Mouse (Mus musculus) left cerebral cortex, postnatal 14 days (tissue): ENCODE measurements at regions not wholly inside any gene's neighbourhood (a gene's known extent, or its start where the extent isn't known, plus 50 kb on each side); places are given as distances from the start of the nearest gene placed in this dataset.

ENCODE experiments used
- DNase-seq, 2 experiments: peaks; one replicate each; pipeline ENCODE4 v3.0.0; 2021 to 2022; ENCODE audit warnings: low spot score in 2 of 2, mixed read lengths in 1 of 2
- intact Hi-C: fragments of 180-260 bp; cut with DNase I; formaldehyde crosslinking; loops from one replicate; pipeline ENCODE4 v1.15.1; 2025

DNA sequence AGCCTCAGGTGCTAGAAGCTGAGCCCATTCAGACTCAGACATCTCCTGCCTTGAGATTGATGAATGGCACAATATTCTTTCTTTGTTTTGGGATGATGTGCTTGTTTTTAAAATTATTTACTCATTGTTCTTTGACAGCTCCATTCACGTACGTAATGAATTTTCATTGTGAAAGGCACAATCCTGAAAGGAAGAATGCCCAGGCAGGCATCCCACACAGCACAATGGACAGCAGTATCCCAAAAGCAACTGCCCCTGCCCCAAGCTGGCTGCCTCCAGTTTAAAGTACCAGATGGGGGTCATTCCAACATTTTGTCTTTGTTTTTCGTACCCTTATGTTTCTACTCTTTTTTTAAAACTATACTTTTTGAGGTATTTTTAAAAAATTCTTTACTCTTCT, 210.9 kb upstream of the St8sia2 start:
- intact Hi-C loops, result no loop called here
- no peak for DNase-seq

DNA sequence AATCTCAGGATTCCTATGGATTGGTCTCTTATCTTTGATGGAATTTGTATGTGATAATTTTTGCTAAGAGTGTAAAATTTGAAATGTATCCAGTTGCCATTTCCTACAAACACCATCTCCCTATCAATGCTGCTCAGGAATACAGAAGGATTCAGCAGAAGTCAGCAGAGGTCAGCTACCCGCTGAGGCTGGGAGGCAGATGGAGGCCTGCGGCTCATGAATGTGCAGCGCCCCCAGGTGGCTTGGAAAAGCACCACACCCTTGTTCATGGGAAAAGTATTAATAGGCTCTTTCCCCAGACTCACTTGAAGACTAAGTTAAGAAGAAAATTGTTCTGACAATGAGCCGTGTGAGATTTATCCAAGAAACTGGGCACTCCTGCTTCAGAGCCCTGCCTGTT, 187.2 kb upstream of the St8sia2 start:
- DNase-seq, result peak in 1 of 2 experiments; percentile 9
- intact Hi-C loops, result no loop called here

DNA sequence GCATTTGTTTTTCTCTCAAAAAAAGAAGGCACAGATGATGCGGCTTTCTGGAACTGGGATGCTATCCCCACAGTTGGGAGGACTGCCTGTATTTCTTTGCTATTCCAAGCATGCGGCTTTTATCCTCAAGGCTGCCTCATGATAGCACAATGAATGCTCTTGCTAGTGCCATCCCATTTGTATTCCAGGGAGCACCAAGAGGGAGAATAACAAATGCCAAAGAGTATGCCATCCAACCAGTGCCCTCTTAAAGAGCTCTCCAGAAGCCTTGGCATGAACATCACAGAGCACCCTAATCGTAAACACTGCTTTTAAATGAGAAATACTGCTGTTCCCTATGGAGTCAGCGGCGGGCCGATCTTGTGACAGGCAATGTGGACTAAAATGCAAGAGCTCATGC, 185.3 kb upstream of the St8sia2 start:
- intact Hi-C loops, result no loop called here
- DNase-seq, result peak in 1 of 2 experiments; percentile 26

DNA sequence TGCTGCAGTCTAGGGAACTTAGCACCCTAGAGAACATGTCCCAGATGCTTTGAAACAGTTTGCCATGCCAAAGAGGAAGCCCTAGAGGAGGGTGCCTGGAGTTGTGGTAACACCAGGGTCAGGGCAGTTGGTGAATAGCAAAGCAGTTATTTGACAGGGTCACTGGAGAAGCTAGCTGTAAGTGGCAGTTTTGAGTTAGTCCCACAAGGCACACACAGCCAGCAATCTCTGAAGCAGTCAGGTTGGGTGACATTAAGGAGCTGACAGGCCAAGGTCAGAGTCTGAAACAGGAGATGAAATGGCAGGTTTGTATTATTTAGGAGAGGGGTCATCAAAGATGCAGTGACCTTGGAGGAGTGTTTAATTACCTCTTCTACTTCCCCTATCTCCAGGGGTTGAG, 171.2 kb upstream of the St8sia2 start:
- intact Hi-C loops, result loop anchor here (10.0 kb wide), 1 partner anchor 60 kb away; no protein-coding TSS in a partner anchor
- no peak for DNase-seq

DNA sequence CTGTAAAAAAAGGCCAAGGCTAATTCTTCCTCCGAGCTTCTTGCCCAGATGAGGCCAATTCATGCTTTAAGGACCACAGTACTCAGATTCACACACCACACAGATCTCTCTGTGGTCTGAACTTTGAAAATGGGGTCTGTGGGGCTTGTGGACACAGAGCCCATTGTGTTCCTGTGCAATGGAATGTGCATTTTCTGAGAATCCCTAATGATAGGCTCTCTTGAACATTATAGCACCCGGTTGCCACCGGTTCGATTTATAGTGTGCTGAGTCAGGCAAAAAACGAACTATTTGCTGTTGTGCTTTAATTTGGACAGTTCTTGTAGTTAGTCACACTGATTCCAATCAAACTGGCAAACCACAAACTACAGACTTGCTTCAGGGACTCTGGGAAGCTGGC, 160.7 kb upstream of the St8sia2 start:
- DNase-seq, result no peak
- intact Hi-C loops, result no loop called here

GRCm38 (mm10) chr7:74173230-74173612, 159.7 kb upstream of the St8sia2 start:
- intact Hi-C loops, result no loop called here
- DNase-seq, result no peak

GRCm38 (mm10) chr7:74172504-74173229, 159.2 kb upstream of the St8sia2 start:
- intact Hi-C loops, result no loop called here
- DNase-seq, result no peak

DNA sequence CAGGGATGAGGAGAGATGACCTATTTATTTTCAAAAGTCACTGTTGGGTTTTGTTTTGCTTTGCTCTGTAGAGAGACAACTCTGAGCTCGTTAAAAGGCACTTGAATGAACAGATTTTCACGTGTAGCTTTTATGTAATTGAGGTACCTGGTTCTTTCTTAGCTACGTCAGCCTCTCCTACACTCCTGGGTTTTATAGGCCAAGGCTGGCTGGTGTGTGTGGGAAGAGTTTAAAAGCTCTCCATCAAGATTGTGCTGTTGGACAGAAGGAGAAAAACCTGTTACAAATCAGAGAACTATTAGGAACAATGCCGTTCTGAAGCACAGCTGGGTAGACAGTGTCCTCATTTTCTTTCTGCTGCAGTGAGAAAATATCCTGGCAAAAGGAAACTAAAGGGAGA, 138.1 kb upstream of the St8sia2 start:
- intact Hi-C loops, result no loop called here
- DNase-seq, result no peak

DNA sequence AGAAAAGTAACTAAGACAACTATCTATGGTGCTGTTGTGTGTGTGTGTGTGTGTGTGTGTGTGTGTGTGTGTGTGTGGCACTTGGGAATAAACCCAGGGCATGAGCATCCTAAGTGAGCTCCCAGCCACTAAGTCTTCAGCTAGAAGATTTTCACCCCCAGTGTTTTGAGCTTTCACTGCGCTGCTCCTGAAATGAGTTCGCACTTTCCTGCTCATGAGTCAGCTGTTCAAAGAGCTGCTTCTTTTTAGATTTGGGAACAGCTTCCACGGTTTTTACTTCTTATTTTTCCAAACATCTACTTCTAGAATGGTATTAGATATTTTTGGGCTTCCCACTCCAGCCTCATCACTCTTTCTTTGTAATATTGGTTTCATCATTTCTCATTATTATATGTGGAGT, 129.7 kb upstream of the St8sia2 start:
- intact Hi-C loops, result no loop called here
- peak in 1 of 2 experiments; percentile 6 for DNase-seq

- intact Hi-C loops, result no loop called here
These were observed 124.7 kb upstream of the St8sia2 start for GRCm38 (mm10) chr7:74138169-74138568.

GRCm38 (mm10) chr7:74130206-74130836, 116.8 kb upstream of the St8sia2 start:
- DNase-seq, result peak; percentile 34 to 60
- intact Hi-C loops, result no loop called here

More at GRCm38 (mm10) chr7:74138169-74138568, 124.7 kb upstream of the St8sia2 start:
- DNase-seq, result no peak

GRCm38 (mm10) chr7:74112071-74112470, 98.6 kb upstream of the St8sia2 start:
- intact Hi-C loops, result no loop called here

GRCm38 (mm10) chr7:74108347-74108746, 94.9 kb upstream of the St8sia2 start:
- intact Hi-C loops, result no loop called here
- peak; percentile 20 to 30 for DNase-seq

More at GRCm38 (mm10) chr7:74112071-74112470, 98.6 kb upstream of the St8sia2 start:
- no peak for DNase-seq

DNA sequence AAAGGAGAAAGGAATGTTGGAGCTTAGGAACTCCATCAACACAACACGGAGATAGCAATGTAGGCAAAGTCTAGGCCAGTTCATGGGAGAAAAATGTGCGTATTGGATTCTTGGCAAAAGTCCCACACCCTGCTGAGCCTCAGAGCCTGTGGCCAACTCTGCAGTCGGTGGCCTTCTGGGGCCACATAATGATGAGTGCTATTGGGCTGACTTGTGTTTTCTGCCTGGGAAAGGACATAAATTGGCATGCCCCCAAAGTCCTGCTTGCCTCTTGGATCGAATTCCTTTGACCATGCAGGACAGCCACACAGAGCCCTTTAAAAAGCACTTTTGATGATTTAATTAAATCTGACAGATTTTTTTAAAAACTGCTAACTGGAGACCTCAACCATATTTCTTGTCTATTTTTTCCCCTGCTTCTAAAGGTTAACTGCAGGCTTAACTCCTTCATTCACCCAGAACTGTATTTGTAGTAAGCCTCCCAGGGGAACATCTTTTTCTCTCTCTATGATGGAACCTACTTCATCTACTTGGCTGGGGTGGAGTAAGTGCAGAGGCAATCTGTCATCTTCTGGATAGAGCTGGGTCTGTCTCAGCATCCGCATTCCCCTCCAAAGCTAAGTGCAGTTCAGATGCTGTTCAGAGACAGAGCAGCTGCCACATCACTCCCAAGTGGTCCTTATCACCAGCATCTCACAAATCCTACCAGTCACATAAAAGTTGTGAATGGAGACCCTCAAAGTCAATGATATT, 93.9 kb upstream of the St8sia2 start:
- peak in 1 of 2 experiments; percentile 7 for DNase-seq
- intact Hi-C loops, result no loop called here

DNA sequence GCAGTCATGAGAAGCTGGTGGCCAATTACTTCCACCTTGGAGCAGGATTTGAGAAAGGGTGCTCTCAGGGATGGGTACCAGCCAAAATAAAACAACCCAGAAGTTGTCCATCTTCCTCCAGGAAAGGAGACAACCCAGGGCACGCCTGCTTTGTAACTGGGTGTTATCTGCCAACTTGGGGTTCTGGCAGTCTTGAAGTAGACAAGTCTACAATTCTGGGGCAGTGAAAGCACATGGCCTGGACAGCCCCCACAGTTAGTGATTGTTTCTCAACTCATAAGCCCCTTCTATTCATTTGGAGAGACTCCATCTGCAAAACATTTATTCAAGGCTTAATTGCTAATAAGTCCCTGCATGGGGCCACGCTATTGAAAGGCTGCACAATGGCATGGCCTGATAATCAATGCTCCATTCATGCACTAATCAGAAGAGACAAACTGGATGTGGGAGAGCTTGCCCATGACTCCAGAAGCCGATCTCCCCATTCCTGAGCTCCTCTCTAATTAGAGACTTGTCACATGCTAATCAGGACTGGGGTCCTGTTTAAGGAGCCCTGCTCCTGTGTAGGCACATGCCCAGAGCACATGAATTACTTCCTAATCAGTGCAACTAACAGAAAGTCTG, 78.0 kb upstream of the St8sia2 start:
- intact Hi-C loops, result no loop called here
- DNase-seq, result no peak

DNA sequence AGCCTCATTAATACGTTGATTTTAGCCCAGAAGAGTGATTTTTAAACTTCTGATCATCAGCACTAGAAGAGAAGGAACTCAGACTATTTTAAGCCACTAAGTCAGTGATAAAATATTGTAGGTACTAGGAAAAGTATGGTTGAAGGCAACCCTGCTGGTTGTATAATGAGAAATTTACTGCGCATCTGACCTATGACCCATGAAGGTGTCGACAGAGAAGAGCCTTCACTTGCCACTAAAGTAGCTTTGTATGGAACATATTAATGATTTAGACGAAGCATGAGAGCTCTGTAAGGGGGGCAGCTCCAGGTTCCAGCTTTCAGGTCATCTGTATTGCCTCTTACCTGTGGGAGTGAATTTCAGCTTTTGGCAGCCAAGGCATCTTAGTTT, 67.4 kb upstream of the St8sia2 start:
- intact Hi-C loops, result no loop called here
- no peak for DNase-seq

DNA sequence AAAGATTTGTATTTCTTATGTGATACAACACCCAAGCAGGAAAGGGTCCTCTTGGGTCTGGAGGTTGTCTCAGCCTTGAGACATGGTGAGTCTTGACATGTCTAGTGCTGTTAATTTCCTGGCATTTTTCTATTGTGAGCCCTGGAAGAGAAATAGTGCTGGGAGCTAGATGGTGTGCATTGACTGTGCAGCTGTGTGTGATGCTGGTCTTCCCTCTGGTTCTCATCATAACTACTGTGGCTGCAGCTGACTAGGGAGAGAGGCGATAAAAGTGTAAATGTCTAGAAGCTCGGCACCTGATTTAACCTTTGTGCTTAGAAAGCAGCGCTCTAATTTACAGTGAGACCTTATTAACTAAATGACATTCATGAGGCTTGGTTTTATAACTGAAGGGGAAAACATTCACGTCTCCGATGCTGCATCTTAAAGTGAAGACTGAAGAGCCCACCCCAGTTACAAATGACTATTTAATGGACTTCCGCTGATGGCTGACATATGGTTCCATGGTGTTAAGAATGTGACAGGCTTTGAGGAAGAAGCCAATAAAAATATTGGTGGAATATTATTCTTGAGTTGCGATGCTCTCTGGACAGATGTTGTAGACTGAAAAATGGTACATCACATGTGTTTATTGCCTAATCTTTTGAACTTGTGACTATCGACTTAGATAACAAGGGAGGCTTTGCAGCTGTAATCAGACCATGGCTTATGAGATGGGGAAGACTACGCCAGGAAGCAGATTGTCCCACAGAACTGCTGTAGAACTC, 66.8 kb upstream of the St8sia2 start:
- DNase-seq, result no peak
- intact Hi-C loops, result no loop called here

GRCm38 (mm10) chr7:74072632-74073031, 59.1 kb upstream of the St8sia2 start:
- intact Hi-C loops, result no loop called here
- DNase-seq, result no peak

GRCm38 (mm10) chr7:74070836-74071235, 57.3 kb upstream of the St8sia2 start:
- DNase-seq, result no peak
- intact Hi-C loops, result no loop called here
